Mouse (Mus musculus) lung, embryonic 14.5 days (tissue): ENCODE results near the gene Isy1. TPM values are rescaled to one million over a fixed set of nuclear protein-coding genes. Genes with fewer than 3 reads are reported as not detected.

Experiments
- ATAC-seq: fragments of 200-750 bp; cut with Nextera tagmentation; 2 replicates; pipeline ENCODE4 v1.8.0; 2017; ENCODE audit warnings: mild to moderate bottlenecking, moderate TSS enrichment, moderate library complexity; ENCODE audit not compliant: insufficient read depth
- DNase-seq: peaks from one replicate; pipeline ENCODE4 v3.0.0-alpha.2; 2015
- H3K27ac ChIP-seq: fragments of 300-500 bp; sonication (generic); 2 replicates; pipeline ENCODE4 v1.5.1; 2014; ENCODE audit warnings: low read depth, mild to moderate bottlenecking, moderate library complexity
- H3K27me3 ChIP-seq: fragments of 300-500 bp; sonication (generic); 2 replicates; pipeline ENCODE4 v1.6.1; 2014; ENCODE audit warnings: low read length, control low read depth; ENCODE audit not compliant: insufficient read depth
- H3K36me3 ChIP-seq: fragments of 300-500 bp; sonication (generic); 2 replicates; pipeline ENCODE4 v1.6.1; 2014; ENCODE audit warnings: control low read depth; ENCODE audit not compliant: insufficient read depth
- H3K4me1 ChIP-seq: fragments of 300-500 bp; sonication (generic); 2 replicates; pipeline ENCODE4 v1.6.1; 2014; ENCODE audit warnings: antibody characterized with exemption, control low read depth; ENCODE audit not compliant: insufficient read depth
- H3K4me2 ChIP-seq: fragments of 300-500 bp; sonication (generic); 2 replicates; pipeline ENCODE4 v1.6.1; 2014; ENCODE audit warnings: mild to moderate bottlenecking
- H3K4me3 ChIP-seq: fragments of 300-500 bp; sonication (generic); 2 replicates; pipeline ENCODE4 v1.5.1; 2014; ENCODE audit warnings: low read depth, low read length
- H3K9ac ChIP-seq: fragments of 300-500 bp; sonication (generic); 2 replicates; pipeline ENCODE4 v1.6.1; 2014
- H3K9me3 ChIP-seq: fragments of 300-500 bp; sonication (generic); 2 replicates; pipeline ENCODE4 v1.6.1; 2016; ENCODE audit warnings: low read depth, low read length, control low read depth
- CTCF ChIP-seq: IDR thresholded peaks from 2 replicates; pipeline ENCODE4 v1.5.1; 2016; ENCODE audit warnings: antibody characterized with exemption, low read depth
- WGBS: fragments of 180-500 bp; shearing (Covaris S2); extraction: QIAGEN DNeasy Blood & Tissue Kit; methylation state at CpG from one replicate; pipeline ENCODE4 v1.1.7; 2014; 5-methylcytosine and 5-hydroxymethylcytosine counted together
- polyA plus RNA-seq: library from polyadenylated mRNA; unstranded; fragments of >200 nt; fragmentation: Nextera tagmentation; extraction: Ambion mirVana; gene quantifications from 2 replicates; pipeline ENCODE4 v1.2.1, GENCODE M21; 2014

Gene Isy1
- polyA plus RNA-seq, 1 experiment from 2014 or later: 50.8 TPM

DNA sequence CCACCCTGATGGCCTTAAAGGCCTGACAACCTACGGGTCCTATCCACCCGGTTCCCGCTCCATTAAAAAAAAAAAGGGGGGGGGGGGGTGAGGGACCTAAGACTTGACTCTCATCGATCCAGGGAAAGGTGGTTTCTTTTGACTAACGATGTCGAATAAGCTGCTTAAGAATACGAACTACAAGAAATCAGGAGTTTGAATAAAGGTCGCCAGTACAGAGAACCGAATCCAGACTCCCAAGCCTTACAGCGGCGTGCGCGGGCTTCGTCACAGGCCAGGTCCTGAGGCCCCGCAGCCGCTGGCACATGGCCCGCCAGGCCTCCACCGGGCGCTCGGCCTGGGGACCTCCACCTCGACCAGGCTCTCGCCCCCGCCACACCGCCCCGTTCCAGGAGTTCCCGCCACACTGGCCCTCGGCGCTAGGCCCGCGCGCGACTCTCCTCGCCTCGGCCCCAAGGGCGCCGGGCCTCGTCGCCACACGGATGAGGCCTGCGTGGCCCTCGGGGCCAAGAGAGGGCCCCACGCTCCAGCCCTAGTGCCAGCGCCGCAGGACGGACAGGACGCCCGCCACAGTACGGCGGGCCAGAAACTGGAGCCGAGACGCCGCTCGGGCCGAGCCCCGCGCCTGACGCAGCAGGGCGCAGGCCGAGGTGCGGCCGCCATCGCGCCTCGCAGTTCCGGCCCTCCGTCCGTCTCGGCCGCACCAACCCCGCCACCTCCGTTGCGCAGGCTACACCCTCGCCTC is 11.7 kb upstream of the Isy1 start:
- Histone ChIP-seq H3K9ac (peak overlapping the region; percentile 100), H3K27ac (peak overlapping the region; percentile 94), H3K4me3 (peak overlapping the region; percentile 100), H3K9me3 (no peaks in the 10 kb centered on the region), H3K4me2 (peak overlapping the region; percentile 87), H3K27me3 (no peaks in the 10 kb centered on the region), H3K36me3 (peaks cover 26% of the 10 kb centered on the region), H3K4me1 (0 out of 2 replicates have a peak, but pooled peaks cover 4% of the 10 kb centered on the region)
- ATAC-seq (peak; percentile 76), DNase-seq (peak; percentile 65)
- WGBS: under 1% methylated on average over 73 of the region's 73 CpGs
- TF ChIP-seq CTCF: no peak

- Histone ChIP-seq H3K9me3 (no peaks in the 10 kb centered on the region), H3K9ac (peak overlapping the region; percentile 100), H3K36me3 (peaks cover 31% of the 10 kb centered on the region), H3K27me3 (no peaks in the 10 kb centered on the region), H3K27ac (peak overlapping the region; percentile 94; the same call in 1 of the 2 replicates), H3K4me1 (0 out of 2 replicates have a peak, but pooled peaks cover 4% of the 10 kb centered on the region), H3K4me2 (peak overlapping the region; percentile 87), H3K4me3 (peak overlapping the region; percentile 100)
- WGBS: 0% methylated on average over 8 of the region's 8 CpGs
- no peak for ATAC-seq
- TF ChIP-seq CTCF: no peak
- DNase-seq: peak; percentile 58
These were observed 11.2 kb upstream of the Isy1 start for GRCm38 (mm10) chr6:87849780-87850154.

- ATAC-seq: no peak
- Histone ChIP-seq H3K27me3 (no peaks in the 10 kb centered on the region), H3K9ac (no peak overlapping the region), H3K9me3 (no peaks in the 10 kb centered on the region), H3K27ac (no peak overlapping the region), H3K4me2 (peak overlapping the region; percentile 13; the same call in 1 of the 2 replicates), H3K36me3 (peaks cover 60% of the 10 kb centered on the region), H3K4me1 (0 out of 2 replicates have a peak, but pooled peaks cover 4% of the 10 kb centered on the region), H3K4me3 (no peak overlapping the region)
- 81% methylated on average over 1 of the region's 1 CpGs for WGBS
- TF ChIP-seq CTCF: no peak
- DNase-seq: no peak
These were observed 8.2 kb upstream of the Isy1 start for GRCm38 (mm10) chr6:87846813-87847212.

GRCm38 (mm10) chr6:87845031-87845695 is 6.6 kb upstream of the Isy1 start:
- H3K27me3 ChIP-seq: no peaks in the 10 kb centered on the region
- no peak overlapping the region for H3K27ac ChIP-seq
- DNase-seq (no peak), ATAC-seq (no peak)
- 0 out of 2 replicates have a peak, but pooled peaks cover 4% of the 10 kb centered on the region for H3K4me1 ChIP-seq
- 91% methylated on average over 13 of the region's 13 CpGs for WGBS
- H3K9me3 ChIP-seq: no peaks in the 10 kb centered on the region
- no peak overlapping the region for H3K4me3 ChIP-seq
- no peak overlapping the region for H3K9ac ChIP-seq
- peaks cover 63% of the 10 kb centered on the region for H3K36me3 ChIP-seq
- H3K4me2 ChIP-seq: no peak overlapping the region
- TF ChIP-seq CTCF: no peak

DNA sequence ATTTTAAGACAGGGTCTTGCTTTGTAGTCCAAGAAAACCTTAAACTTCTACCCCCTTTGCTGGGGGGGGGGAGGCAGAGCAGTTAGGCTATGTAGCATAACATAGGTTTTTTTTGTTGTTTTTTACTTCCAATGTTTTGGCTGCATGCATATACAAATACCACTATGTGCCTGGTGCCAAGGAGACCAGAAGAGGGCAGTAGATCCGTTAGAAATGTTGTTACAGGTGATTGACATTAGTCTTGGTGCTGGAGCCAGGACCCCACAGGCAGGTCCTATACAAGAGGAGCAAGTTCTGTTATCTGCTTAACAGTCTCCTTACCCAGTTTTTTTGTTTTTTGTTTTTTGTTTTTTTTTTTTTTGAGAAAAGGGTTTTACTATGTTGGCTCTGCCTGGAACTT is 3.7 kb upstream of the Isy1 start:
- Histone ChIP-seq H3K9ac (no peak overlapping the region), H3K27me3 (no peaks in the 10 kb centered on the region), H3K4me3 (no peak overlapping the region), H3K27ac (no peak overlapping the region), H3K36me3 (peaks cover 54% of the 10 kb centered on the region), H3K9me3 (no peaks in the 10 kb centered on the region), H3K4me1 (no peaks in the 10 kb centered on the region), H3K4me2 (no peak overlapping the region)
- DNase-seq (peak; percentile 36), ATAC-seq (no peak)
- TF ChIP-seq CTCF: peak; percentile 36; the same call in 1 of the 2 replicates
- 21% methylated on average over 1 of the region's 1 CpGs for WGBS

DNA sequence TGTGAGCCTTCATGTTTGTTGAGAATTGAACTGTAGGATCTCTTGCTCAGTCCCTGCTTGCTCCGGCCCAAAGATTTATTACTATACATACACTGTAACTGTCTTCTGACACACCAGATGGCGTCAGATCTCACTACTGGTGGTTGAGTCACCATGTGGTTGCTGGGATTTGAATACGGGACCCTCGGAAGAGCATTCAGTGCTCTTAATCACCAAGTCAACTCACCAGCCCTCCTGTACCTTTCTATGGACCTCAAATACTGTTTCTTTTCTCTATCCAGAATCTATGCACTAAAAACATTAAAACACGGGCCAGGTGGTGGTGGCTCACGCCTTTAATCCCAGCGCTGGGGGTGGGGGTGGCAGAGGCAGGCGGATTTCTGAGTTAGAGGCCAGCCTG is 3.0 kb upstream of the Isy1 start:
- no peaks in the 10 kb centered on the region for H3K27me3 ChIP-seq
- H3K27ac ChIP-seq: no peak overlapping the region
- no peak overlapping the region for H3K4me3 ChIP-seq
- no peak overlapping the region for H3K4me2 ChIP-seq
- DNase-seq (no peak), ATAC-seq (no peak)
- H3K4me1 ChIP-seq: no peaks in the 10 kb centered on the region
- peaks cover 48% of the 10 kb centered on the region for H3K36me3 ChIP-seq
- WGBS: 79% methylated on average over 8 of the region's 8 CpGs
- H3K9me3 ChIP-seq: no peaks in the 10 kb centered on the region
- TF ChIP-seq CTCF: no peak
- H3K9ac ChIP-seq: no peak overlapping the region

GRCm38 (mm10) chr6:87839797-87840341 is 1.3 kb upstream of the Isy1 start:
- 52% methylated on average over 11 of the region's 11 CpGs for WGBS

More at GRCm38 (mm10) chr6:87839797-87840341, 1.3 kb upstream of the Isy1 start:
- Histone ChIP-seq H3K4me1 (no peaks in the 10 kb centered on the region), H3K27me3 (no peaks in the 10 kb centered on the region), H3K9ac (no peak overlapping the region), H3K27ac (no peak overlapping the region), H3K9me3 (no peaks in the 10 kb centered on the region), H3K4me2 (peak overlapping the region; percentile 89; the same call in 1 of the 2 replicates), H3K4me3 (no peak overlapping the region), H3K36me3 (peaks cover 34% of the 10 kb centered on the region)
- ATAC-seq (no peak), DNase-seq (no peak)
- TF ChIP-seq CTCF: no peak
